Comparison of ENCODE assay signal across 30 mouse cellular contexts in the genomic region with DNA sequence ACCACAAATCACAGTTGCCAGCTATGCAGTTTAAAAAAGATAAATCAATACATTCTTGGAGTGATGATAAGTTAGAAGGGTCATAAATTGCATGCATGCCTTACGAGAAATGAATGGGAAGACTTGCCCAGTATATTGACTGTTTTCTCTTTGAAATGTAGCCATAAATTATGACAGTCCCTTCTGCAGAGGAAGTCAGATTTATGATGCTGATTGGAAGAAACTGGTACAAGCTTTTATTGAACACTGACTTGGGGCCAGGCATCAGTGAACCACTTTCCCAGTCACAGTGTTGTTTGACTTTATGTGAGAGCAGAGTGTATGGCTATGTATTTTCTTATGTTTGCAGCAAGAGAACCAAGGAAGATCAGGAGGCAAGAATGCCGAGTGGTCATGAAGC. TPM values are rescaled to one million over a fixed set of nuclear protein-coding genes. Genes with fewer than 3 reads are reported as not detected.
A peak's percentile ranks its signal among the peaks of the same experiment; 100 is the strongest.
DNase-seq lines count a peak whose midpoint lies in the region; ATAC-seq and TF ChIP-seq lines count a peak whose summit lies in the region.
"Had no signal": no experiment of that assay in that cellular context is flagged by ENCODE, and none has a peak within 500 bp of the region (broad histone marks: within the 10 kb centered on the region; RNA-seq: fewer than 3 reads in every experiment).

No protein-coding gene starts in this region.

- 55% methylated on average over 2 of the region's 2 CpGs for WGBS in intestine, embryonic 15.5 days
- 39% methylated on average over 2 of the region's 2 CpGs for WGBS in intestine, postnatal 0 days
- 59% methylated on average over 2 of the region's 2 CpGs for WGBS in neural tube, embryonic 13.5 days
- WGBS in neural tube, embryonic 14.5 days: 69% methylated on average over 2 of the region's 2 CpGs
- 81% methylated on average over 2 of the region's 2 CpGs for WGBS in hindbrain, embryonic 12.5 days

- H3K4me1 ChIP-seq in intestine, embryonic 15.5 days (replicated peaks): no peaks in the 10 kb centered on the region
- H3K4me1 ChIP-seq in intestine, postnatal 0 days (replicated peaks; ENCODE audit: control insufficient read depth, insufficient read depth, low read length): no peaks in the 10 kb centered on the region
- no peaks in the 10 kb centered on the region for H3K4me1 ChIP-seq in neural tube, embryonic 13.5 days (replicated peaks)
- no peaks in the 10 kb centered on the region for H3K4me1 ChIP-seq in neural tube, embryonic 14.5 days (ENCODE audit: control insufficient read depth, insufficient read depth, low read length)
- no peaks in the 10 kb centered on the region for H3K4me1 ChIP-seq in hindbrain, embryonic 12.5 days
- H3K4me1 ChIP-seq: embryonic facial prominence, embryonic 10.5 days; embryonic facial prominence, embryonic 13.5 days; forebrain, embryonic 12.5 days; forebrain, embryonic 15.5 days; heart, embryonic 10.5 days; heart, embryonic 13.5 days; hindbrain, embryonic 15.5 days had no signal

- no peak overlapping the region for H3K9ac ChIP-seq in intestine, embryonic 15.5 days
- no peak overlapping the region for H3K9ac ChIP-seq in intestine, postnatal 0 days (ENCODE audit: low read depth, low read length)
- H3K9ac ChIP-seq in neural tube, embryonic 13.5 days: no peak overlapping the region
- no peak overlapping the region for H3K9ac ChIP-seq in neural tube, embryonic 14.5 days (replicated peaks; ENCODE audit: low read depth, low read length)
- no peak overlapping the region for H3K9ac ChIP-seq in hindbrain, embryonic 12.5 days
- H3K9ac ChIP-seq: embryonic facial prominence, embryonic 13.5 days; forebrain, embryonic 12.5 days; forebrain, embryonic 15.5 days; heart, embryonic 13.5 days; hindbrain, embryonic 15.5 days had no signal

- no peak overlapping the region for H3K27ac ChIP-seq in intestine, embryonic 15.5 days
- H3K27ac ChIP-seq in intestine, postnatal 0 days (ENCODE audit: low read depth, low read length): no peak overlapping the region
- no peak overlapping the region for H3K27ac ChIP-seq in neural tube, embryonic 13.5 days (replicated peaks)
- no peak overlapping the region for H3K27ac ChIP-seq in neural tube, embryonic 14.5 days (ENCODE audit: low read depth, low read length)
- H3K27ac ChIP-seq in hindbrain, embryonic 12.5 days: no peak overlapping the region
- H3K27ac ChIP-seq: embryonic facial prominence, embryonic 10.5 days; embryonic facial prominence, embryonic 13.5 days; forebrain, embryonic 12.5 days; forebrain, embryonic 15.5 days; heart, adult 2 months; heart, embryonic 10.5 days; heart, embryonic 13.5 days; hindbrain, embryonic 15.5 days had no signal

- no peaks in the 10 kb centered on the region for H3K36me3 ChIP-seq in intestine, embryonic 15.5 days
- no peaks in the 10 kb centered on the region for H3K36me3 ChIP-seq in intestine, postnatal 0 days (ENCODE audit: control insufficient read depth, insufficient read depth)
- H3K36me3 ChIP-seq in neural tube, embryonic 13.5 days: no peaks in the 10 kb centered on the region
- no peaks in the 10 kb centered on the region for H3K36me3 ChIP-seq in neural tube, embryonic 14.5 days (ENCODE audit: control insufficient read depth, insufficient read depth, low read length)
- H3K36me3 ChIP-seq in hindbrain, embryonic 12.5 days: no peaks in the 10 kb centered on the region
- H3K36me3 ChIP-seq: embryonic facial prominence, embryonic 10.5 days; embryonic facial prominence, embryonic 13.5 days; forebrain, embryonic 12.5 days; forebrain, embryonic 15.5 days; G1E; heart, embryonic 10.5 days; heart, embryonic 13.5 days; hindbrain, embryonic 15.5 days had no signal

- no peaks in the 10 kb centered on the region for H3K27me3 ChIP-seq in intestine, embryonic 15.5 days (replicated peaks)
- H3K27me3 ChIP-seq in intestine, postnatal 0 days (replicated peaks; ENCODE audit: control insufficient read depth, insufficient read depth, low read length): no peaks in the 10 kb centered on the region
- H3K27me3 ChIP-seq in neural tube, embryonic 13.5 days: no peaks in the 10 kb centered on the region
- no peaks in the 10 kb centered on the region for H3K27me3 ChIP-seq in neural tube, embryonic 14.5 days (ENCODE audit: control insufficient read depth, insufficient read depth, low read length)
- no peaks in the 10 kb centered on the region for H3K27me3 ChIP-seq in hindbrain, embryonic 12.5 days
- H3K27me3 ChIP-seq: CH12.LX; embryonic facial prominence, embryonic 13.5 days; forebrain, embryonic 12.5 days; forebrain, embryonic 15.5 days; heart, embryonic 13.5 days; hindbrain, embryonic 15.5 days had no signal

- H3K4me2 ChIP-seq in intestine, embryonic 15.5 days (replicated peaks): no peak overlapping the region
- no peak overlapping the region for H3K4me2 ChIP-seq in intestine, postnatal 0 days (replicated peaks; ENCODE audit: low read depth)
- H3K4me2 ChIP-seq in neural tube, embryonic 13.5 days: no peak overlapping the region
- H3K4me2 ChIP-seq in neural tube, embryonic 14.5 days (ENCODE audit: low read depth, low read length): no peak overlapping the region
- no peak overlapping the region for H3K4me2 ChIP-seq in hindbrain, embryonic 12.5 days (replicated peaks)
- H3K4me2 ChIP-seq: embryonic facial prominence, embryonic 13.5 days; forebrain, embryonic 12.5 days; forebrain, embryonic 15.5 days; heart, embryonic 13.5 days; hindbrain, embryonic 15.5 days had no signal

- no peak for TF ChIP-seq CTCF in intestine, postnatal 0 days (IDR thresholded peaks at IDR 0.05; ENCODE audit: low read depth)

- DNase-seq in neural tube, embryonic 10.5 days (ENCODE audit: extremely low spot score, low spot score): no peak
- DNase-seq: adrenal gland, postnatal 10 days; adrenal gland, postnatal 36 days; B cell, adult 2 months; cerebellum, adult 18-20 months; cerebellum, adult 9-10 months; cerebellum, postnatal 14 days; gastrocnemius, postnatal 10 days; gastrocnemius, postnatal 36 days; heart, adult 2 months; heart, postnatal 14 days; heart, postnatal 4 days had no signal

- ATAC-seq in intestine, embryonic 15.5 days: peak; percentile 61
- no peak for ATAC-seq in intestine, postnatal 0 days
- 0 out of 2 replicates have a peak, but pooled peaks have one; percentile 19 for ATAC-seq in neural tube, embryonic 13.5 days (ENCODE audit: low read depth)
- ATAC-seq in neural tube, embryonic 14.5 days (ENCODE audit: low read depth): peak; percentile 21; the same call in 1 of the 2 replicates
- no peak for ATAC-seq in hindbrain, embryonic 12.5 days (ENCODE audit: low FRiP score)
- ATAC-seq: forebrain, embryonic 15.5 days; Patski had no signal

- H3K9me3 ChIP-seq in intestine, embryonic 15.5 days: no peaks in the 10 kb centered on the region
- no peaks in the 10 kb centered on the region for H3K9me3 ChIP-seq in intestine, postnatal 0 days (ENCODE audit: control insufficient read depth)
- no peaks in the 10 kb centered on the region for H3K9me3 ChIP-seq in neural tube, embryonic 13.5 days
- H3K9me3 ChIP-seq in neural tube, embryonic 14.5 days (ENCODE audit: control insufficient read depth, low read length): no peaks in the 10 kb centered on the region
- H3K9me3 ChIP-seq in hindbrain, embryonic 12.5 days (replicated peaks): no peaks in the 10 kb centered on the region
- H3K9me3 ChIP-seq: embryonic facial prominence, embryonic 10.5 days; embryonic facial prominence, embryonic 13.5 days; forebrain, embryonic 12.5 days; forebrain, embryonic 15.5 days; G1E; heart, embryonic 10.5 days; heart, embryonic 13.5 days; hindbrain, embryonic 15.5 days had no signal

- H3K4me3 ChIP-seq in intestine, embryonic 15.5 days (replicated peaks): no peak overlapping the region
- H3K4me3 ChIP-seq in intestine, postnatal 0 days (ENCODE audit: low read depth, low read length): no peak overlapping the region
- H3K4me3 ChIP-seq in neural tube, embryonic 13.5 days: no peak overlapping the region
- no peak overlapping the region for H3K4me3 ChIP-seq in neural tube, embryonic 14.5 days (ENCODE audit: low read depth, low read length)
- no peak overlapping the region for H3K4me3 ChIP-seq in hindbrain, embryonic 12.5 days
- H3K4me3 ChIP-seq: embryonic facial prominence, embryonic 10.5 days; embryonic facial prominence, embryonic 13.5 days; erythroblast, embryonic 14.5 days; forebrain, embryonic 12.5 days; forebrain, embryonic 15.5 days; heart, adult 2 months; heart, embryonic 10.5 days; heart, embryonic 13.5 days; hindbrain, embryonic 15.5 days had no signal

RNA-seq across cellular contexts. Expression of gene Reg3b, which starts 28.8 kb away (rescaled TPM):
- 8.1 and 10.1 TPM in 2 replicates for polyA plus RNA-seq in intestine, embryonic 15.5 days (2015; fragmentation: Nextera tagmentation; extraction: Ambion mirVana)
- 52.4 and 93.9 TPM in 2 replicates for polyA plus RNA-seq in intestine, postnatal 0 days (2015; fragmentation: Nextera tagmentation; extraction: Ambion mirVana)
- 1.1 and 1.3 TPM in 2 replicates for polyA plus RNA-seq in neural tube, embryonic 13.5 days (2015; fragmentation: Nextera tagmentation; extraction: Ambion mirVana)
- 3.0 and 7.9 TPM in 2 replicates for polyA plus RNA-seq in neural tube, embryonic 14.5 days (2014; fragmentation: Nextera tagmentation; extraction: Ambion mirVana)
- polyA plus RNA-seq in hindbrain, embryonic 12.5 days (2016; fragmentation: Nextera tagmentation; extraction: Ambion mirVana): not detected in 2 replicates
- polyA plus RNA-seq: embryonic facial prominence, embryonic 10.5 days; embryonic facial prominence, embryonic 13.5 days; erythroblast, embryonic 14.5 days; forebrain, embryonic 12.5 days; forebrain, embryonic 15.5 days; G1E; heart, embryonic 10.5 days; hindbrain, embryonic 11.5 days; Patski had no signal

RNA-seq across cellular contexts. Expression of gene Reg3d, which starts 37.0 kb away (rescaled TPM):
- 0.75 and 1.7 TPM in 2 replicates for polyA plus RNA-seq in intestine, embryonic 15.5 days (2015; fragmentation: Nextera tagmentation; extraction: Ambion mirVana)
- polyA plus RNA-seq in intestine, postnatal 0 days (2015; fragmentation: Nextera tagmentation; extraction: Ambion mirVana): not detected in 2 replicates
- polyA plus RNA-seq in neural tube, embryonic 13.5 days (2015; fragmentation: Nextera tagmentation; extraction: Ambion mirVana): not detected in 2 replicates
- not detected in 2 replicates for polyA plus RNA-seq in neural tube, embryonic 14.5 days (2014; fragmentation: Nextera tagmentation; extraction: Ambion mirVana)
- polyA plus RNA-seq in hindbrain, embryonic 12.5 days (2016; fragmentation: Nextera tagmentation; extraction: Ambion mirVana): not detected in 2 replicates
- polyA plus RNA-seq: embryonic facial prominence, embryonic 10.5 days; embryonic facial prominence, embryonic 13.5 days; erythroblast, embryonic 14.5 days; forebrain, embryonic 12.5 days; forebrain, embryonic 15.5 days; G1E; heart, adult 2 months; heart, embryonic 10.5 days; heart, embryonic 13.5 days; heart, embryonic 16.5 days; hindbrain, embryonic 11.5 days; hindbrain, embryonic 15.5 days; Patski had no signal

RNA-seq across cellular contexts. Expression of gene Reg3a, which starts 38.8 kb away (rescaled TPM):
- polyA plus RNA-seq in intestine, embryonic 15.5 days (2015; fragmentation: Nextera tagmentation; extraction: Ambion mirVana): not detected in 2 replicates
- polyA plus RNA-seq in intestine, postnatal 0 days (2015; fragmentation: Nextera tagmentation; extraction: Ambion mirVana): not detected in 2 replicates
- not detected in 2 replicates for polyA plus RNA-seq in neural tube, embryonic 13.5 days (2015; fragmentation: Nextera tagmentation; extraction: Ambion mirVana)
- polyA plus RNA-seq in neural tube, embryonic 14.5 days (2014; fragmentation: Nextera tagmentation; extraction: Ambion mirVana): 0.25 TPM in 1 of 2 replicates, not detected in the other
- not detected in 2 replicates for polyA plus RNA-seq in hindbrain, embryonic 12.5 days (2016; fragmentation: Nextera tagmentation; extraction: Ambion mirVana)
- polyA plus RNA-seq: embryonic facial prominence, embryonic 10.5 days; embryonic facial prominence, embryonic 13.5 days; erythroblast, embryonic 14.5 days; forebrain, embryonic 12.5 days; forebrain, embryonic 15.5 days; G1E; heart, adult 2 months; heart, embryonic 10.5 days; heart, embryonic 13.5 days; heart, embryonic 16.5 days; hindbrain, embryonic 11.5 days; hindbrain, embryonic 15.5 days; Patski had no signal

RNA-seq across cellular contexts. Expression of gene Reg2, which starts 53.7 kb away (rescaled TPM):
- not detected in 2 replicates for polyA plus RNA-seq in intestine, embryonic 15.5 days (2015; fragmentation: Nextera tagmentation; extraction: Ambion mirVana)
- not detected in 2 replicates for polyA plus RNA-seq in intestine, postnatal 0 days (2015; fragmentation: Nextera tagmentation; extraction: Ambion mirVana)
- not detected in 2 replicates for polyA plus RNA-seq in neural tube, embryonic 13.5 days (2015; fragmentation: Nextera tagmentation; extraction: Ambion mirVana)
- polyA plus RNA-seq in neural tube, embryonic 14.5 days (2014; fragmentation: Nextera tagmentation; extraction: Ambion mirVana): not detected in 2 replicates
- not detected in 2 replicates for polyA plus RNA-seq in hindbrain, embryonic 12.5 days (2016; fragmentation: Nextera tagmentation; extraction: Ambion mirVana)
- polyA plus RNA-seq: embryonic facial prominence, embryonic 10.5 days; embryonic facial prominence, embryonic 13.5 days; erythroblast, embryonic 14.5 days; forebrain, embryonic 12.5 days; forebrain, embryonic 15.5 days; G1E; heart, adult 2 months; heart, embryonic 10.5 days; heart, embryonic 13.5 days; heart, embryonic 16.5 days; hindbrain, embryonic 11.5 days; hindbrain, embryonic 15.5 days; Patski had no signal

Comparison
In these comparisons a context has a peak if more than half of its experiments do, and no peak if none do; other contexts are left out.
1. ATAC-seq: peak in intestine, embryonic 15.5 days (single experiment), neural tube, embryonic 13.5 days (single experiment) and neural tube, embryonic 14.5 days (single experiment); none in intestine, postnatal 0 days (single experiment) and hindbrain, embryonic 12.5 days (single experiment).